ENCODE assay signal across 14 mouse cellular contexts in the genomic region with DNA sequence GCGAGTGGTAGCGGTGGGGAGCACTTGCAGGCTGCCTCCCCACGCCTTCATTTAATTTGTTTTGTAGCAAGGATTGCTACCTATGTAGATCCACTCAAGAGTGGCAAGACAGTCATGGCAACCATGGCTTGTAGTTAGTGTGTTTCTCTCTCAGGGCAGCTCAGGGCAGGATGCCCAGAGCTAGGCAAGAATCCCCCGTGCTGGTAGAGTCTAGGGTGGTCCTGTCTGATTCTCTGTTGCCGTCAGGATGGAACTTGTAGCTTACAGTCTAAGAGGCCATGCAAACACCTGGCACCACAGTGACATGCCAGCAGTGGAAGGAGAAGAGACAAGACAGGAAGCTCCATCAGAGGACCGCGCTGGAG. TPM values are rescaled to one million over a fixed set of nuclear protein-coding genes. Genes with fewer than 3 reads are reported as not detected.
A peak's percentile ranks its signal among the peaks of the same experiment; 100 is the strongest.
DNase-seq lines count a peak whose midpoint lies in the region; ATAC-seq and TF ChIP-seq lines count a peak whose summit lies in the region.
"Had no signal": no experiment of that assay in that cellular context is flagged by ENCODE, and none has a peak within 500 bp of the region (broad histone marks: within the 10 kb centered on the region; RNA-seq: fewer than 3 reads in every experiment).

No protein-coding gene starts in this region.

- DNase-seq in intestine, embryonic 14.5 days (ENCODE audit: low spot score), result no peak
- DNase-seq in lung, postnatal 14 days, result no peak
- DNase-seq: liver, embryonic 13.5 days; thymus, postnatal 4 days had no signal

- WGBS in intestine, embryonic 14.5 days, result 76% methylated on average over 7 of the region's 7 CpGs
- WGBS in intestine, postnatal 0 days, result 73% methylated on average over 7 of the region's 7 CpGs
- WGBS in embryonic facial prominence, embryonic 13.5 days, result 66% methylated on average over 7 of the region's 7 CpGs
- WGBS in hindbrain, embryonic 16.5 days, result 52% methylated on average over 7 of the region's 7 CpGs
- WGBS in neural tube, embryonic 15.5 days, result 71% methylated on average over 7 of the region's 7 CpGs
- 76% methylated on average over 7 of the region's 7 CpGs for WGBS in heart, embryonic 12.5 days

- peaks cover 7% of the 10 kb centered on the region for H3K4me1 ChIP-seq in intestine, embryonic 14.5 days (replicated peaks; ENCODE audit: control insufficient read depth, insufficient read depth, low read length)
- peaks cover 4% of the 10 kb centered on the region; the same call in 1 of the 2 replicates for H3K4me1 ChIP-seq in intestine, postnatal 0 days (replicated peaks; ENCODE audit: control insufficient read depth, insufficient read depth, low read length)
- H3K4me1 ChIP-seq in embryonic facial prominence, embryonic 13.5 days, result peaks cover 19% of the 10 kb centered on the region
- no peaks in the 10 kb centered on the region; the same call in 1 of the 2 replicates for H3K4me1 ChIP-seq in hindbrain, embryonic 16.5 days (ENCODE audit: control insufficient read depth, insufficient read depth, low read depth, low read length)
- peaks cover 13% of the 10 kb centered on the region for H3K4me1 ChIP-seq in neural tube, embryonic 15.5 days
- H3K4me1 ChIP-seq in heart, embryonic 12.5 days (replicated peaks), result peaks cover 13% of the 10 kb centered on the region

- no peak overlapping the region for H3K4me2 ChIP-seq in intestine, embryonic 14.5 days (ENCODE audit: low read length)
- H3K4me2 ChIP-seq in intestine, postnatal 0 days (replicated peaks; ENCODE audit: low read depth), result no peak overlapping the region
- no peak overlapping the region for H3K4me2 ChIP-seq in embryonic facial prominence, embryonic 13.5 days
- no peak overlapping the region for H3K4me2 ChIP-seq in hindbrain, embryonic 16.5 days (ENCODE audit: low read length)
- no peak overlapping the region for H3K4me2 ChIP-seq in neural tube, embryonic 15.5 days
- H3K4me2 ChIP-seq in heart, embryonic 12.5 days, result no peak overlapping the region
- H3K4me2 ChIP-seq: liver, embryonic 13.5 days; lung, embryonic 15.5 days had no signal

- no peak for ATAC-seq in intestine, embryonic 14.5 days (replicated peaks; ENCODE audit: low FRiP score, low TSS enrichment, low read depth)
- no peak for ATAC-seq in intestine, postnatal 0 days
- ATAC-seq in embryonic facial prominence, embryonic 13.5 days (ENCODE audit: insufficient number of reproducible peaks, insufficient read depth, low FRiP score, low TSS enrichment, low read depth), result no peak
- ATAC-seq in hindbrain, embryonic 16.5 days, result peak; percentile 79
- no peak; the same call in 1 of the 2 replicates for ATAC-seq in neural tube, embryonic 15.5 days (ENCODE audit: low FRiP score)
- ATAC-seq in heart, embryonic 12.5 days (ENCODE audit: insufficient number of reproducible peaks, low FRiP score), result no peak
- ATAC-seq: inflammation-experienced regulatory T-cells, adult 6 months had no signal

- H3K36me3 ChIP-seq in intestine, embryonic 14.5 days (ENCODE audit: control insufficient read depth, insufficient read depth, low read length), result no peaks in the 10 kb centered on the region
- H3K36me3 ChIP-seq in intestine, postnatal 0 days (ENCODE audit: control insufficient read depth, insufficient read depth), result no peaks in the 10 kb centered on the region
- H3K36me3 ChIP-seq in embryonic facial prominence, embryonic 13.5 days, result no peaks in the 10 kb centered on the region
- H3K36me3 ChIP-seq in hindbrain, embryonic 16.5 days (ENCODE audit: control insufficient read depth, insufficient read depth, low read length), result no peaks in the 10 kb centered on the region
- no peaks in the 10 kb centered on the region for H3K36me3 ChIP-seq in neural tube, embryonic 15.5 days
- H3K36me3 ChIP-seq in heart, embryonic 12.5 days, result no peaks in the 10 kb centered on the region
- H3K36me3 ChIP-seq: liver, embryonic 13.5 days; lung, embryonic 15.5 days had no signal

- no peak for TF ChIP-seq CTCF in intestine, postnatal 0 days (IDR thresholded peaks at IDR 0.05; ENCODE audit: low read depth)

- no peak overlapping the region for H3K4me3 ChIP-seq in intestine, embryonic 14.5 days (ENCODE audit: low read depth, low read length)
- no peak overlapping the region for H3K4me3 ChIP-seq in intestine, postnatal 0 days (ENCODE audit: low read depth, low read length)
- no peak overlapping the region for H3K4me3 ChIP-seq in embryonic facial prominence, embryonic 13.5 days
- no peak overlapping the region for H3K4me3 ChIP-seq in hindbrain, embryonic 16.5 days (ENCODE audit: low read length)
- H3K4me3 ChIP-seq in neural tube, embryonic 15.5 days (replicated peaks), result no peak overlapping the region
- no peak overlapping the region for H3K4me3 ChIP-seq in heart, embryonic 12.5 days
- H3K4me3 ChIP-seq: layer of hippocampus, adult 2 months; liver, embryonic 13.5 days; lung, embryonic 15.5 days; myocyte had no signal

- H3K27me3 ChIP-seq in intestine, embryonic 14.5 days (replicated peaks; ENCODE audit: control insufficient read depth, insufficient read depth, low read length), result no peaks in the 10 kb centered on the region
- no peaks in the 10 kb centered on the region for H3K27me3 ChIP-seq in intestine, postnatal 0 days (replicated peaks; ENCODE audit: control insufficient read depth, insufficient read depth, low read length)
- no peaks in the 10 kb centered on the region for H3K27me3 ChIP-seq in embryonic facial prominence, embryonic 13.5 days
- no peaks in the 10 kb centered on the region for H3K27me3 ChIP-seq in hindbrain, embryonic 16.5 days (replicated peaks; ENCODE audit: control insufficient read depth, insufficient read depth, low read length)
- H3K27me3 ChIP-seq in neural tube, embryonic 15.5 days (replicated peaks), result no peaks in the 10 kb centered on the region
- no peaks in the 10 kb centered on the region for H3K27me3 ChIP-seq in heart, embryonic 12.5 days (replicated peaks)
- H3K27me3 ChIP-seq: liver, embryonic 13.5 days; lung, embryonic 15.5 days had no signal

- no peak overlapping the region for H3K9ac ChIP-seq in intestine, embryonic 14.5 days (ENCODE audit: low read length)
- no peak overlapping the region for H3K9ac ChIP-seq in intestine, postnatal 0 days (ENCODE audit: low read depth, low read length)
- H3K9ac ChIP-seq in embryonic facial prominence, embryonic 13.5 days, result no peak overlapping the region
- H3K9ac ChIP-seq in hindbrain, embryonic 16.5 days (ENCODE audit: low read depth, low read length), result no peak overlapping the region
- no peak overlapping the region for H3K9ac ChIP-seq in neural tube, embryonic 15.5 days (replicated peaks)
- no peak overlapping the region for H3K9ac ChIP-seq in heart, embryonic 12.5 days
- H3K9ac ChIP-seq: liver, embryonic 13.5 days; lung, embryonic 15.5 days had no signal

- no peaks in the 10 kb centered on the region for H3K9me3 ChIP-seq in intestine, embryonic 14.5 days (ENCODE audit: control insufficient read depth, low read length)
- H3K9me3 ChIP-seq in intestine, postnatal 0 days (ENCODE audit: control insufficient read depth), result no peaks in the 10 kb centered on the region
- no peaks in the 10 kb centered on the region for H3K9me3 ChIP-seq in embryonic facial prominence, embryonic 13.5 days
- no peaks in the 10 kb centered on the region for H3K9me3 ChIP-seq in hindbrain, embryonic 16.5 days (ENCODE audit: control insufficient read depth, low read length)
- H3K9me3 ChIP-seq in neural tube, embryonic 15.5 days (replicated peaks), result no peaks in the 10 kb centered on the region
- H3K9me3 ChIP-seq in heart, embryonic 12.5 days (replicated peaks), result no peaks in the 10 kb centered on the region
- H3K9me3 ChIP-seq: liver, embryonic 13.5 days; lung, embryonic 15.5 days had no signal

- H3K27ac ChIP-seq in intestine, embryonic 14.5 days (ENCODE audit: low read depth), result peak overlapping the region; percentile 63; the same call in 1 of the 2 replicates
- H3K27ac ChIP-seq in intestine, postnatal 0 days (ENCODE audit: low read depth, low read length), result no peak overlapping the region
- peak overlapping the region; percentile 22; the same call in 1 of the 2 replicates for H3K27ac ChIP-seq in embryonic facial prominence, embryonic 13.5 days
- H3K27ac ChIP-seq in hindbrain, embryonic 16.5 days (ENCODE audit: low read depth, low read length), result no peak overlapping the region
- H3K27ac ChIP-seq in neural tube, embryonic 15.5 days (replicated peaks), result 0 out of 2 replicates have a peak overlapping the region, but pooled peaks have one; percentile 23
- H3K27ac ChIP-seq in heart, embryonic 12.5 days (ENCODE audit: poor library complexity, severe bottlenecking), result no peak overlapping the region
- H3K27ac ChIP-seq: kidney, postnatal 0 days; layer of hippocampus, adult 2 months; liver, embryonic 13.5 days; lung, embryonic 15.5 days had no signal

RNA-seq across cellular contexts. Expression of a gene that starts 32.1 kb away (rescaled TPM):
- polyA plus RNA-seq in intestine, embryonic 14.5 days (2014; fragmentation: Nextera tagmentation; extraction: Ambion mirVana), result 10.3 and 14.1 TPM in 2 replicates
- 10.6 and 13.2 TPM in 2 replicates for polyA plus RNA-seq in intestine, postnatal 0 days (2015; fragmentation: Nextera tagmentation; extraction: Ambion mirVana)
- polyA plus RNA-seq in embryonic facial prominence, embryonic 13.5 days (2015; fragmentation: Nextera tagmentation; extraction: Ambion mirVana), result 5.0 and 5.4 TPM in 2 replicates
- polyA plus RNA-seq in hindbrain, embryonic 16.5 days (2015; fragmentation: Nextera tagmentation; extraction: Ambion mirVana), result 9.7 and 12.9 TPM in 2 replicates
- 7.8 and 14.9 TPM in 2 replicates for polyA plus RNA-seq in neural tube, embryonic 15.5 days (2015; fragmentation: Nextera tagmentation; extraction: Ambion mirVana)
- 19.8 and 21.4 TPM in 2 replicates for polyA plus RNA-seq in heart, embryonic 12.5 days (2016; fragmentation: Nextera tagmentation; extraction: Ambion mirVana)

Comparison
In these comparisons a context has a peak if more than half of its experiments do, and no peak if none do; other contexts are left out.
1. H3K27ac ChIP-seq: peak in intestine, embryonic 14.5 days (single experiment), embryonic facial prominence, embryonic 13.5 days (single experiment) and neural tube, embryonic 15.5 days (single experiment); none in intestine, postnatal 0 days (single experiment), hindbrain, embryonic 16.5 days (single experiment) and heart, embryonic 12.5 days (single experiment).